In the genomic region with DNA sequence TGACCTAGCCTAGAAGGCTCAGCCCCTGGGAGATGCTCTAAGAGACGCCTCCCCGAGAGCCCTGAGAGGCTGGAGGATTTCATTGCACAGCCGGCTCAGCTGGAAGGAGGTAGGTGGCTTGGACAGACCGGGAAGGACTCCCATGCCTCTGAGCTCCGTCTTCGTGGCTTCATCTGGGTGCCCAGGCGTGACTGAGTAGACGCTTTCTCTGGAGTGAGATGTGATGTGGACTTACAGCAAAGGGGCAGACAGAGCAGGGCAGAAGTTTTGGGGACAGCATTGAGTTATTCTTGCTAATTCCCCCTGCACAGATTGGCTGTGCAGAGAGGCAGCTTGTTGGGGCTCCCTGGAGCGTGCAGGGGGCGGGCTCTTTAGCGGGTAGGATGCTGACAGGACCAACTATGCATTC, we compare ENCODE assay signal across 8 mouse cellular contexts. TPM values are rescaled to one million over a fixed set of nuclear protein-coding genes. Genes with fewer than 3 reads are reported as not detected.
DNase-seq lines count a peak whose midpoint lies in the region; ATAC-seq lines count a peak whose summit lies in the region.

No protein-coding gene starts in this region.

- peak; percentile 25 for DNase-seq in embryo, embryonic 10 days (ENCODE audit: low spot score)
- no peak for DNase-seq in embryo, embryonic 11 days
- DNase-seq in thymus, postnatal 14 days, result peak; percentile 35
- no peak for DNase-seq in thymus, adult 18-20 months
- peak; percentile 46 for DNase-seq in limb, embryonic 11.5 days (ENCODE audit: low spot score)
- no peak for DNase-seq in yolk sac, embryonic 10.5 days (ENCODE audit: low spot score)
- DNase-seq in spleen, postnatal 14 days (ENCODE audit: low spot score in 2 of 2), result no peak

- H3K4me3 ChIP-seq in limb, embryonic 11.5 days (ENCODE audit: low read depth, low read length), result peak overlapping the region; percentile 24
- peak overlapping the region; percentile 38 for H3K4me3 ChIP-seq in stomach, embryonic 14.5 days (ENCODE audit: low read depth, low read length)

- ATAC-seq in limb, embryonic 11.5 days (ENCODE audit: insufficient number of reproducible peaks, low FRiP score, low TSS enrichment, low read depth), result no peak
- ATAC-seq in stomach, embryonic 14.5 days (ENCODE audit: insufficient number of reproducible peaks, insufficient read depth, low FRiP score, low read depth), result no peak

- H3K9ac ChIP-seq in limb, embryonic 11.5 days (ENCODE audit: low read length), result peak overlapping the region; percentile 44
- peak overlapping the region; percentile 15; the same call in 1 of the 2 replicates for H3K9ac ChIP-seq in stomach, embryonic 14.5 days (replicated peaks; ENCODE audit: low read depth, low read length)

- no peaks in the 10 kb centered on the region for H3K36me3 ChIP-seq in limb, embryonic 11.5 days (ENCODE audit: control insufficient read depth, insufficient read depth, low read length)
- H3K36me3 ChIP-seq in stomach, embryonic 14.5 days (ENCODE audit: control insufficient read depth, insufficient read depth, low read length), result no peaks in the 10 kb centered on the region

- no peaks in the 10 kb centered on the region for H3K9me3 ChIP-seq in limb, embryonic 11.5 days (ENCODE audit: control insufficient read depth, low read length)
- no peaks in the 10 kb centered on the region for H3K9me3 ChIP-seq in stomach, embryonic 14.5 days (ENCODE audit: control insufficient read depth, low read depth, low read length)

- WGBS in limb, embryonic 11.5 days, result 11% methylated on average over 11 of the region's 11 CpGs
- WGBS in stomach, embryonic 14.5 days, result 4% methylated on average over 11 of the region's 11 CpGs

- H3K27me3 ChIP-seq in limb, embryonic 11.5 days (ENCODE audit: control insufficient read depth, insufficient read depth, low read length), result no peaks in the 10 kb centered on the region
- H3K27me3 ChIP-seq in stomach, embryonic 14.5 days (ENCODE audit: control insufficient read depth, insufficient read depth, low read length), result no peaks in the 10 kb centered on the region

- H3K4me1 ChIP-seq in limb, embryonic 11.5 days (ENCODE audit: control insufficient read depth, insufficient read depth, low read length), result peaks cover 25% of the 10 kb centered on the region
- H3K4me1 ChIP-seq in stomach, embryonic 14.5 days (ENCODE audit: control insufficient read depth, insufficient read depth, low read length), result peaks cover 51% of the 10 kb centered on the region

- peak overlapping the region; percentile 55 for H3K4me2 ChIP-seq in limb, embryonic 11.5 days (ENCODE audit: low read depth, severe bottlenecking)
- peak overlapping the region; percentile 53 for H3K4me2 ChIP-seq in stomach, embryonic 14.5 days (replicated peaks; ENCODE audit: low read depth, low read length)

- H3K27ac ChIP-seq in limb, embryonic 11.5 days (replicated peaks; ENCODE audit: low read depth, low read length), result no peak overlapping the region
- H3K27ac ChIP-seq in stomach, embryonic 14.5 days (ENCODE audit: low read length), result peak overlapping the region; percentile 85

RNA-seq across cellular contexts. Expression of a gene that starts 0.5 kb away (rescaled TPM):
- polyA plus RNA-seq in limb, embryonic 11.5 days (2014; fragmentation: Nextera tagmentation; extraction: Ambion mirVana), result 3.5 and 4.2 TPM in 2 replicates
- 7.0 and 7.9 TPM in 2 replicates for polyA plus RNA-seq in stomach, embryonic 14.5 days (2014; fragmentation: Nextera tagmentation; extraction: Ambion mirVana)

RNA-seq across cellular contexts. Expression of a gene that starts 9.6 kb away (rescaled TPM):
- polyA plus RNA-seq in limb, embryonic 11.5 days (2014; fragmentation: Nextera tagmentation; extraction: Ambion mirVana), result 23.9 and 27.1 TPM in 2 replicates
- polyA plus RNA-seq in stomach, embryonic 14.5 days (2014; fragmentation: Nextera tagmentation; extraction: Ambion mirVana), result 21.8 and 25.7 TPM in 2 replicates

RNA-seq across cellular contexts. Expression of a gene that starts 26.6 kb away (rescaled TPM):
- 3.6 and 4.1 TPM in 2 replicates for polyA plus RNA-seq in limb, embryonic 11.5 days (2014; fragmentation: Nextera tagmentation; extraction: Ambion mirVana)
- polyA plus RNA-seq in stomach, embryonic 14.5 days (2014; fragmentation: Nextera tagmentation; extraction: Ambion mirVana), result 39.0 and 39.2 TPM in 2 replicates

RNA-seq across cellular contexts. Expression of a gene that starts 48.2 kb away (rescaled TPM):
- polyA plus RNA-seq in limb, embryonic 11.5 days (2014; fragmentation: Nextera tagmentation; extraction: Ambion mirVana), result 4.8 and 8.5 TPM in 2 replicates
- polyA plus RNA-seq in stomach, embryonic 14.5 days (2014; fragmentation: Nextera tagmentation; extraction: Ambion mirVana), result 5.2 and 7.0 TPM in 2 replicates

Comparison
In these comparisons a context has a peak if more than half of its experiments do, and no peak if none do; other contexts are left out.
1. DNase-seq: peak in embryo, embryonic 10 days (single experiment), thymus, postnatal 14 days (single experiment) and limb, embryonic 11.5 days (single experiment); none in embryo, embryonic 11 days (single experiment), thymus, adult 18-20 months (0 of 2), yolk sac, embryonic 10.5 days (single experiment) and spleen, postnatal 14 days (0 of 2).